Mouse (Mus musculus) cerebellum, adult 8-10 months (tissue): ENCODE results near the gene Btnl6.
"Not testable (repeated sequence)": the region's sequence is repeated elsewhere in the genome, so short reads cannot be mapped to it uniquely, and the experiment has no call there.

ENCODE experiments used
- DNase-seq: peaks from one replicate; pipeline ENCODE4 v3.0.0; 2022

Gene Btnl6

DNA sequence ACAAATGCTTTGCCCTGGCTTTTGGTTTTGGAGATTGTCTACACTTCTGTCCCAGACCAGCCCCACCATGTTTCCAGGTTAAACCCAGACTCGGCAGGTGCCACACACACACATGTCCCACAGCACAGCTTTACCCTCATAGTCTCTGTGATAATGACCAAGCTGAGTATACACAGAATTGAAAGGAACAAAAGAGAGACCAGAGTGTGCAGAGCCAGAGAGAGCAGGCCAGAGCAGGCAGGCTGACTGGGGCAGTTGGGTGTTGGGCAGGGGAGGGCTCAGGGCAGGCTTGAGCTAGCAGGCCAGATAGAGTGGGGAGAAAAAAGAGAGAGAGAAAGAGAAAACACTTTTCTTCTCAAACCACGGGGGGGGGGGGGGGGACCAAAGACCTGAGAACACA, 20.6 kb downstream of the Btnl6 start:
- DNase-seq = no peak

DNA sequence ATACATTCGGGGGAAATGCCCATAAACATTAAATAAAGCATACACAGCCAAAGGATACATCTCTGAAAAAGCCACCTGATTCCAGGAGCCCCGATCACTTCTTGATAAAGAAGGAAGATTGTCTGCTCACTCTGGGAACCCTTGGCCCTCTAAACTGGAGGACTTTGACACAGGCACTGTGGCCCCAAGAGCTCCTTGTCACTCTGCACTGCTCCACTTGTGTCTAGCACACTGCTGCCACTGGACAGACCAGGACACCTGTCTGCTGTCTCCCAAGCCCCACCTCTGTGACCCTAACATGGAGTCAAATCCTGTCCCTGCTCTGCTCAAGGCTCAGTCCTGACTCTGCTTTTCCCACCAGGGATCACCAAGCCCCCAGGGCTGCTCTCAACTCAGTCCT, 22.0 kb downstream of the Btnl6 start:
- DNase-seq = not testable (repeated sequence)

DNA sequence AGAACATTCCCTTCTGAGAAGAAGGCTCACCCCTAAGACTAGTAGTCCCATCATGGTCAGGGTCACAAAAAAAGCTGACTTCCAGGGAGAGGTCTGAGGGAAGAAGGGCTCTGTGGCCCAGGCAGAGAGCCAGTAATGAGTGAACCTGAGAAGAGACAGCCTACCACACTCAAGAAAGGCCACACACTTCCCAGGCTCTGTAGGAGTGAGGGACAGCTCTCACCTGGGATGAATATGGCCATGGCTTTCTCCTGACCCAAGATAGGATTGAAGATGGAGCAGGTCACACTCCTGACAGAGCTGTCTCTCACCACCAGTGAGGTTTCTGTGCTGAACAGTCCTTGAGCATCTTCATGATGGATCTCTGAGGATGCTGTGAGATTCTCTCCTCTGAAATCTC, 24.4 kb downstream of the Btnl6 start:
- DNase-seq = no peak

DNA sequence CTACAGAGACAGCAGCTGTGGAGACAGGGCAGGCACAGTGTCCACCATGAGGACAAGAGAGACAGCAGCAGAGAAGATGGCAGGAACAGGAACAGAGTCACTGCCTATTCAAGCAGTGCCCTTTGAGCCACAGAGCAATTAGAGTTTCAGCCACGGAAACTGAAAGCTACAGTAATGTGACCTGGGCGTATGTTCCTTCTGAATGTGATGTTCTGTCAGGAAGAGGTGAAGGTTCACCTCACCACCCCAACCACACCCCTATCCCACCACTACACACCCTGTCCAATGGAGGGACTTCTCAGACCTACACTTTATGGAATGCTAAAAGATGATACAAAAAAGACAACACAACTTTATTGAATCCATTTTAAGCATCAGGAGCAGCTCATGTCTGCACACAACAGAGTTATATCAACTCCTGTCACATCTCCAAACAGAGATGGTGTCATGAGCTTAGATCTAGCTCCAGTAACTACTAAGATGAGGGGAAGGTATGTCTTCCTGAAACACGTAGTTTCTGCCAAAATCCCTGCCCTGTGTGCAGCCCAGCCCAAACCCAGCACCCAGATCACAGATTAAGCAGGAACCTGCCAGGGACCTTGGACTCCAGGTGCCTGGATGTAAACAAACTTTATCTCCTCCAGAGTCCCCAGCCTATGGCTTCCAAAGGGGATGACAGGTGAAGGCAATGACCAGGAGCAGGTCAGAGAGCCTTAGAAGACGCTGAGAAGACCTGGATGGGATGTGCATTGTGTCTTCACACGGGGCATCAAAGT, 39.7 kb downstream of the Btnl6 start, which contains the start of gene Btnl4:
Gene Btnl4 (minus strand): TSS at position 81 of the 776 bp plus-strand sequence.
- DNase-seq = not testable (repeated sequence)

DNA sequence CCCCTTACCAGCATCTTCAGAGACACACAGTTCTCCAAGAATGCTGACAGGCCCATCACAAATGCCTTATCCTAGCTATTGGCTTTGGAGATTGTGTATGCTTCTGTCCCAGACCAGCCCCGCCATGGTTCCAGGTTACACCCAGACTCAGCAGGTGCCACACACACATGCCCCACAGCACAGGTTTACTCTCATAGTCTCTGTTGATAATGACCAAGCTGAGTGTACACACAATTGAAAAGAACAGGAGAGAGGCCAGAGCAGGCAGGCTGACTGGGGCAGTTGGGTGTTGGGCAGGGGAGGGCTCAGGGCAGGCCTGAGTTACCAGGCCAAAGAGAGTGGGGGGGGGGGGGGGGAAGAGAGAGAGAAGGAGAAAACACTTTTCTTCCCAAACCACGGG, 40.7 kb downstream of the Btnl6 start:
- no peak for DNase-seq

DNA sequence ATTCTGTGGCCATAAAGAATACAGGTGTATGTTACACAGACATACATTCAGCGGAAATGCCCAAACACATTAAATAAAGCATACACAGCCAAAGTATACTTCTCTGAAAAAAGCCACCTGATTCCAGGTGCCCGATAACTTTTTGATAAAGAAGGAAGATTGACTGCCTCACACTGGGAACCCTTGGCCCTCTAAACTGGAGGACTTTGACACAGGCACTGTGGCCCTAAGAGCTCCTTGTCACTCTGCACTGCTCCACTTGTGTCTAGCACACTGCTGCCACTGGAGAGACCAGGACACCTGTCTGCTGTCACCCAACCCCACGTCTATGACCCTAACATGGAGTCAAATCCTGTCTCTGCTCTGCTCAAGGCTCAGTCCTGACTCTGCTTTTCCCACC, 42.1 kb downstream of the Btnl6 start:
- no peak for DNase-seq

DNA sequence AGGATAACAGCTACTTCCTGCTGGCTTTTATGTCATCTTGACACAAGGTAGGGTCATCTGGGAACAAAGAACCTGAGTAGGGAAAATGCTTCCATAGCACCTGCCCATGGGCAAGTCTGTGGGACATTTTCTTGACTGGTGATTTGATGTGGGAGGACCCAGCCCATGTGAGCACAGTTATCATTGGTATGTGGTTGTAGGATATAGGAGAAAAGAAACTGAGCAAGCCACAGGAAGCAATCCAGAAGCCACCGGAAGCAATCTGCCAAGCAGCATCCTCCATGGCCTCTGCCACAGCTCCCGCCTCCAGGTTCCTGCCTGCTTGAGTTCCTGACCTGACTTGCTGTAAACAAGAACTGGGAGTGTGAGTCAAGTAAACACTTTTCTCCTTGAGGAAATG, 46.7 kb downstream of the Btnl6 start:
- no peak for DNase-seq

DNA sequence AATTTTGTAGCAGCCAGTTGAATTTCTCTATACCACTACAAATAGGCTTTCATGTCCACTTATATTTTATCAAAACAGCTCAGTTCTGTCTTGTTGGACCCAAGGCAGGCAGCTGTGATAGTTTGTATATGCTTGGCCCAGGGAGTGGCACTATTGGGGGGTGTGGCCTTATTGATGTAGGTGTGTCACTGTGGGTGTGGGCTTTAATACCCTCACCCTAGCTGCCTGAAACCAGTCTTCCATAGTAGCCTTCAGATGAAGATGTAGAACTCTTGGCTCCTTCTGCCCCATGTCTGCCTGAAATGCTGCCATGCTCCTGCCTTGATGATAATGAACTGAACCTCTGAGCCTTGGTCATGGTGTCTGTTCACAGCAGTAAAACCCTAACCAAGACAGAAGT, 51.2 kb downstream of the Btnl6 start:
- not testable (repeated sequence) for DNase-seq

DNA sequence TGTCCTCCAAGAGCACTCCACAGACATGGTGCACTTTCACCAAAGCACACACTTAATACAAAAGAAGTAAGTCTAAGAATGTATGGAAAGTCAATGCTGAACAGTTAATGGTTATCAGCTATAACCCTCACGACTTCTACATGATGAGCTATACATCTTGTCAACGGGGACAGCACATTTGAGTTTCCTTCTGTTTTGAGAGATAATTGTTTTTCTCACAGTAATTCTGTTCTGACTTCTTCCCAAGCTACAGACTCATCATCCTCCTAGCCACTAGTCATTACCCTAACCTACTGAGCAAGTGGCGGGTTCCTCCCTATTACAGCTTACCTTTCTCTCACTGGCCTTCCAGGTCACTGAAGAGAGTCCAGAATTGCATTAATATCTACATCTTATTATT, 57.9 kb downstream of the Btnl6 start:
- DNase-seq = no peak
